Mouse (Mus musculus): ENCODE measurements around the gene Rhof.

- TF ChIP-seq CTCF (IDR thresholded peaks at IDR 0.05; ENCODE audit: low read depth) (peak; percentile 62), EP300 (IDR thresholded peaks at IDR 0.05; ENCODE audit: low read depth) (no peak)
Observed at GRCm38 (mm10) chr5:123114924-123115323, 17.6 kb downstream of the Rhof start.
